Mouse (Mus musculus) intestine, embryonic 15.5 days (tissue): Measurements from ENCODE around the gene Zbp1. TPM values are rescaled to one million over a fixed set of nuclear protein-coding genes. Genes with fewer than 3 reads are reported as not detected.

ENCODE experiments used
- ATAC-seq: fragments of 200-750 bp; cut with Nextera tagmentation; 2 replicates; pipeline ENCODE4 v1.8.0; 2017; ENCODE audit warnings: moderate TSS enrichment, moderate library complexity
- H3K27ac ChIP-seq: fragments of 300-500 bp; sonication (generic); 2 replicates; pipeline ENCODE4 v1.5.1; 2015; ENCODE audit warnings: mild to moderate bottlenecking, inconsistent platforms
- H3K27me3 ChIP-seq: fragments of 300-500 bp; sonication (generic); replicated peaks from 2 replicates; pipeline ENCODE4 v1.6.1; 2015; ENCODE audit warnings: inconsistent platforms
- H3K36me3 ChIP-seq: fragments of 300-500 bp; sonication (generic); 2 replicates; pipeline ENCODE4 v1.6.1; 2015; ENCODE audit warnings: inconsistent platforms
- H3K4me1 ChIP-seq: fragments of 300-500 bp; sonication (generic); replicated peaks from 2 replicates; pipeline ENCODE4 v1.6.1; 2015; ENCODE audit warnings: inconsistent platforms
- H3K4me2 ChIP-seq: fragments of 300-500 bp; sonication (generic); replicated peaks from 2 replicates; pipeline ENCODE4 v1.6.1; 2015; ENCODE audit warnings: mild to moderate bottlenecking, inconsistent platforms
- H3K4me3 ChIP-seq: fragments of 300-500 bp; sonication (generic); replicated peaks from 2 replicates; pipeline ENCODE4 v1.5.1; 2015; ENCODE audit warnings: inconsistent platforms
- H3K9ac ChIP-seq: fragments of 300-500 bp; sonication (generic); 2 replicates; pipeline ENCODE4 v1.6.1; 2015; ENCODE audit warnings: inconsistent platforms
- H3K9me3 ChIP-seq: fragments of 300-500 bp; sonication (generic); 2 replicates; pipeline ENCODE4 v1.6.1; 2016; ENCODE audit warnings: inconsistent platforms
- WGBS: fragments of 180-500 bp; shearing (Covaris S2); methylation state at CpG from one replicate; pipeline ENCODE4 v1.1.7; 2015; 5-methylcytosine and 5-hydroxymethylcytosine counted together
- polyA plus RNA-seq: library from polyadenylated mRNA; unstranded; fragments of >200 nt; fragmentation: Nextera tagmentation; extraction: Ambion mirVana; gene quantifications from 2 replicates; pipeline ENCODE4 v1.2.1, GENCODE M21; 2015

Zbp1 gene
- polyA plus RNA-seq, 1 experiment from 2014 or later: 0.55 TPM

DNA sequence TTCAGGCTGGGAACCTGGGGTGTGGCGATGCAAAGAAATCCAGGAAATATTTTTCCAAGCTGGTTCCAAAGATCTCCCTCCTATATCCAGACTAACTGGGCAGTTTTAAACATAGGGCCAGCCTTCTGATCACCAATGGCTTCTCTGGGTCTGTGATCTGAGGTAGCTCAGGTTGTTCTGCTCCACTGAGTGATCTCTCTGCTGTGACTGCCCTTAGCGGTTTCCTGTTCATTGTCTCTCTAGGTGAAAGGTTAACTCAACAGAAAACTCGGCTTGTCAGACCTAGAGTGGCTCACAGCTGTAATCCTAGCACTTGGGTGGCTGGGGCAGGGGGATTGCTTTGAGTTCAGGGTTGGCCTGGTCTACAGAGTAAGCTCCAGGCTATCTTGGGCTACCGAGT is 61.3 kb downstream of the Zbp1 start:
- Histone ChIP-seq H3K27me3 (no peaks in the 10 kb centered on the region), H3K4me3 (no peak overlapping the region), H3K4me1 (peaks cover 29% of the 10 kb centered on the region), H3K27ac (no peak overlapping the region), H3K9me3 (no peaks in the 10 kb centered on the region), H3K36me3 (no peaks in the 10 kb centered on the region), H3K4me2 (no peak overlapping the region), H3K9ac (no peak overlapping the region)
- WGBS: 53% methylated on average over 4 of the region's 4 CpGs
- no peak for ATAC-seq

DNA sequence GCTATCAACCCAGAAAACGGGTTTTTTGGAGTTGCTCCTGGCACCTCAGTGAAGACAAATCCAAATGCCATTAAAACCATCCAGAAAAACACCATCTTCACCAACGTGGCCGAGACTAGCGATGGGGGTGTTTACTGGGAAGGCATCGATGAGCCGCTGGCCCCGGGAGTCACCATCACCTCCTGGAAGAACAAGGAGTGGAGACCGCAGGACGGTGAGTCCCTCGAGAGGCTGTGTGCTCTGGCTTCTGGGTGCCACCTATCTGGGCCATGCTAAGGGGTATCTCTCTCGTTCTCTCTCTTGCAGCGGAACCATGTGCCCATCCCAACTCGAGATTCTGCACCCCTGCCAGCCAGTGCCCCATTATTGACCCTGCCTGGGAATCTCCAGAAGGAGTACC is 61.8 kb downstream of the Zbp1 start:
- Histone ChIP-seq H3K36me3 (no peaks in the 10 kb centered on the region), H3K9ac (no peak overlapping the region), H3K9me3 (no peaks in the 10 kb centered on the region), H3K27me3 (no peaks in the 10 kb centered on the region), H3K4me3 (no peak overlapping the region), H3K4me2 (no peak overlapping the region), H3K27ac (no peak overlapping the region), H3K4me1 (peaks cover 30% of the 10 kb centered on the region)
- no peak for ATAC-seq
- WGBS: 88% methylated on average over 13 of the region's 13 CpGs

Other genes starting within 250 kb of the Zbp1 start
- 0.35 TPM in 1 of 2 replicates, not detected in the other for gene Spo11, start 241.2 kb downstream of the Zbp1 start, polyA plus RNA-seq
- 123 and 131 TPM in 2 replicates for gene Rae1, start 218.8 kb downstream of the Zbp1 start, polyA plus RNA-seq
- 46.6 and 49.2 TPM in 2 replicates for gene Rbm38, start 198.4 kb downstream of the Zbp1 start, polyA plus RNA-seq
- 0.23 and 0.36 TPM in 2 replicates for gene Ctcfl, start 99.4 kb downstream of the Zbp1 start, polyA plus RNA-seq
- 7.0 and 8.4 TPM in 2 replicates for gene Pck1, start 65.9 kb downstream of the Zbp1 start, polyA plus RNA-seq
- 5.6 and 5.9 TPM in 2 replicates for gene Pmepa1, start 57.6 kb upstream of the Zbp1 start, polyA plus RNA-seq